Mouse (Mus musculus) intestine, embryonic 14.5 days (tissue): ENCODE measurements around the gene 4930578C19Rik. TPM values are rescaled to one million over a fixed set of nuclear protein-coding genes. Genes with fewer than 3 reads are reported as not detected.
"Not testable (repeated sequence)": the region's sequence is repeated elsewhere in the genome, so short reads cannot be mapped to it uniquely, and the experiment has no call there.

ENCODE experiments used
- ATAC-seq: fragments of 200-750 bp; cut with Nextera tagmentation; replicated peaks from 2 replicates; pipeline ENCODE4 v1.8.0; 2017; ENCODE audit warnings: low read depth, moderate number of reproducible peaks, moderate TSS enrichment, moderate library complexity; ENCODE audit not compliant: low FRiP score, low TSS enrichment
- DNase-seq: peaks from one replicate; pipeline ENCODE4 v3.0.0-alpha.2; 2018; ENCODE audit warnings: low spot score
- H3K27ac ChIP-seq: fragments of 300-500 bp; sonication (generic); 2 replicates; pipeline ENCODE4 v1.5.1; 2014; ENCODE audit warnings: low read depth, mild to moderate bottlenecking, control low read depth
- H3K27me3 ChIP-seq: fragments of 300-500 bp; sonication (generic); replicated peaks from 2 replicates; pipeline ENCODE4 v1.6.1; 2014; ENCODE audit warnings: low read length, control low read depth; ENCODE audit not compliant: control insufficient read depth, insufficient read depth
- H3K36me3 ChIP-seq: fragments of 300-500 bp; sonication (generic); 2 replicates; pipeline ENCODE4 v1.6.1; 2014; ENCODE audit warnings: low read length, control low read depth; ENCODE audit not compliant: control insufficient read depth, insufficient read depth
- H3K4me1 ChIP-seq: fragments of 300-500 bp; sonication (generic); replicated peaks from 2 replicates; pipeline ENCODE4 v1.6.1; 2014; ENCODE audit warnings: low read length, control low read depth, mixed read lengths; ENCODE audit not compliant: control insufficient read depth, insufficient read depth
- H3K4me2 ChIP-seq: fragments of 300-500 bp; sonication (generic); 2 replicates; pipeline ENCODE4 v1.6.1; 2014; ENCODE audit warnings: low read length
- H3K4me3 ChIP-seq: fragments of 300-500 bp; sonication (generic); 2 replicates; pipeline ENCODE4 v1.5.1; 2014; ENCODE audit warnings: low read depth, low read length, control low read depth, mixed read lengths
- H3K9ac ChIP-seq: fragments of 300-500 bp; sonication (generic); 2 replicates; pipeline ENCODE4 v1.6.1; 2014; ENCODE audit warnings: mild to moderate bottlenecking, low read length
- H3K9me3 ChIP-seq: fragments of 300-500 bp; sonication (generic); 2 replicates; pipeline ENCODE4 v1.6.1; 2016; ENCODE audit warnings: low read length, control low read depth; ENCODE audit not compliant: control insufficient read depth
- WGBS: fragments of 180-500 bp; shearing (Covaris S2); extraction: QIAGEN DNeasy Blood & Tissue Kit; methylation state at CpG from one replicate; pipeline ENCODE4 v1.1.7; 2014; 5-methylcytosine and 5-hydroxymethylcytosine counted together
- polyA plus RNA-seq: library from polyadenylated mRNA; unstranded; fragments of >200 nt; fragmentation: Nextera tagmentation; extraction: Ambion mirVana; gene quantifications from 2 replicates; pipeline ENCODE4 v1.2.1, GENCODE M21; 2014

The 4930578C19Rik gene
- polyA plus RNA-seq, 1 experiment from 2014 or later = 0.76 TPM

DNA sequence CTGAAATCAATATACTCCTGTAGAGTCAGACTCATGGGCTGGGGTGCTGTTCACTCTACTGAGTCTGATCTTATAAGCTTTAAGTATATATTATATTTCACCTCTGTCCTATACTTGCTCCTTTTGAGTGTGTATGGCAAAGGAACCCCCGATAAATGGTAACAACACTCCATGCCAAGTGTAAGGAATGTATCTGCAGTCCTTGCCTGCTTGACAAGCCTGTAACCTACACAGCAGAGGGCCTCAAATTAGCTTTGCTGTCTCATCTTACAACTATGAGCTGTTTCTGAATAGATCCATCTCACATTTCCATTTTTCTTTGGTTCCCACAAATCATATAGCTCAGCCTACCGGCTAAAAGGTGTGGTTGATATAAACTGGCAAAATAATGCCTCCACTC is 46.6 kb downstream of the 4930578C19Rik start:
- DNase-seq (no peak), ATAC-seq (no peak)
- H3K27me3 ChIP-seq = no peaks in the 10 kb centered on the region
- H3K27ac ChIP-seq = no peak overlapping the region
- H3K36me3 ChIP-seq = no peaks in the 10 kb centered on the region
- no peaks in the 10 kb centered on the region for H3K9me3 ChIP-seq
- no peak overlapping the region for H3K4me2 ChIP-seq
- H3K4me1 ChIP-seq = no peaks in the 10 kb centered on the region
- no peak overlapping the region for H3K9ac ChIP-seq
- WGBS = 79% methylated on average over 2 of the region's 2 CpGs
- H3K4me3 ChIP-seq = no peak overlapping the region

DNA sequence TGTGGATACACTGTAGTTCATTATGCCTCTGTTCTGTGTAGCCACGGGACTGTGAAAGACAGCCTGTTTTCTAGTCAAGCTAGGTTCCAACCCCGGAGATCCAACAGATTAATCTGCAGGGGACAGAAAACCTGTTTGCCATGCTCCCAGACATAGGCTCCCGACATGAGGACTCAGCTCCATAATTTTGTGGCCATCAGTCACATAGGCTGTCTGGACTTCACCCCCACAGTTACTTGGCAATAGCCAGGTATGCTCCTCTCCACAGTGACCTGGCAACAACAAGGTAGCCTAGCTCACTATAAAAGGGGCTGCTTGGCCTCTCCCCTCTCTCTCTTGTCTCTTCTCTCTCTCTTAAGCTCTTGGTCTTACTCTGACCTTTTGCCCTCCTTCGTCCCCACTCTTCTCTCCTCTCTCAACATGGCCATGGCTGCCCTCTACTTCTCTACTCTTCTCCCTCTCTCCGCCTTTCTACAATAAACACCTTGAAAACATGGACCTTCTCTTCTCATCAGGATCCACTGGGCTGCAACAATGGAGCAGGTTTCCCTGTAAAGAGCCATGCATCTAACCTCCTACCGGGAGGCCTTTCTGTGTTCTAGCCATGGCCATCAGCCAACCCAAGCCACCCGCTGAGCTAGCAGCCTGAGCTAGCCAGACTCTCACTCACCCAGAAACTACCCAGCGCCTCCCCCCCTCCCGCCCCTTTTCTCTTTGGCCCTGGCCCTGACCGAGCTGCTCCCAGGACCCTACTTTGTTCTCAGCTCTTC is 49.9 kb downstream of the 4930578C19Rik start:
- DNase-seq (no peak), ATAC-seq (no peak)
- H3K9ac ChIP-seq = no peak overlapping the region
- H3K27me3 ChIP-seq = no peaks in the 10 kb centered on the region
- H3K36me3 ChIP-seq = no peaks in the 10 kb centered on the region
- H3K27ac ChIP-seq = no peak overlapping the region
- H3K4me3 ChIP-seq = no peak overlapping the region
- WGBS = 90% methylated on average over 10 of the region's 10 CpGs
- no peaks in the 10 kb centered on the region for H3K9me3 ChIP-seq
- H3K4me1 ChIP-seq = no peaks in the 10 kb centered on the region
- no peak overlapping the region for H3K4me2 ChIP-seq

DNA sequence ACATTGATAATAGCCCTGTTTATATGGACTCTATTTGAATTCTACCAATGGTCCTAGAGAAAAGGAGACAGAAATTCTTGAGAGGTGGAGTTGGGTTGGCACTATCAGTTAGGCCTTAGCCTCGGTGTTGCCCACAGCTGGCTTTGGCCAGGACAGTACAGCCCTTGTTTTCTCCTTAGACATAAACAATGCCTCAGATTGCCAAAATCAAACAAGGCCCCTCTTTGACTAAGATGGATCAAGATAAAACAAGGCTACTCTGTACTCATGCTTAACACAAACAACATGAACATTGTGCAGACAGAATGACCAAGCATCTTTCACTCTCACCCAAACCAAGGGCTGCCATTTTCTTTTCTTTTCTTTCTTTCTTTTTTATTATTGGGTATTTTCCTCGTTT is 51.6 kb downstream of the 4930578C19Rik start:
- H3K9ac ChIP-seq = no peak overlapping the region
- H3K4me2 ChIP-seq = no peak overlapping the region
- 72% methylated on average over 2 of the region's 2 CpGs for WGBS
- H3K4me3 ChIP-seq = no peak overlapping the region
- no peak overlapping the region for H3K27ac ChIP-seq
- no peak for DNase-seq
- no peak for ATAC-seq
- no peaks in the 10 kb centered on the region for H3K36me3 ChIP-seq
- H3K27me3 ChIP-seq = no peaks in the 10 kb centered on the region
- no peaks in the 10 kb centered on the region for H3K4me1 ChIP-seq
- no peaks in the 10 kb centered on the region for H3K9me3 ChIP-seq

DNA sequence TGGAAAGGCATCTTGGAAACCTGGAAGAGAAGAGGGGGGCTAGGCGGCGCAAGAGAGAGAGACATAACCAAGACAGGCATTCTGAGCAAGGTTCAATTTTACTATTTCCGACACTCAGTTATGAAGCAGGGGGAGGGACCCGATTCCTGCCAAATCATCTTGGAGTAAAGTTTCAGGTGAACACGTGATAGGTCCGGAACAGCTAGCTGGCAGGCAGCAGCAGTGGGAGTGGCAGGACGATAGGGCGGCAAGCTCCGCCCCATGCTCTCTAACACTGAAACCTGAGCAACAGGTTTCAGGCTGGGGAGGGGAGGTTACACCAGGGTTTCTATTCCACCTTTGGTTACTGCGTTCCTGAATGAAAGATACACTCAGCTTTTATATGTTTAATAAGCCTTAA is 58.9 kb downstream of the 4930578C19Rik start:
- H3K27me3 ChIP-seq = no peaks in the 10 kb centered on the region
- no peak overlapping the region for H3K4me2 ChIP-seq
- no peaks in the 10 kb centered on the region for H3K4me1 ChIP-seq
- ATAC-seq (no peak), DNase-seq (no peak)
- 56% methylated on average over 10 of the region's 10 CpGs for WGBS
- no peak overlapping the region for H3K4me3 ChIP-seq
- no peaks in the 10 kb centered on the region for H3K9me3 ChIP-seq
- no peak overlapping the region for H3K9ac ChIP-seq
- H3K27ac ChIP-seq = no peak overlapping the region
- no peaks in the 10 kb centered on the region for H3K36me3 ChIP-seq

DNA sequence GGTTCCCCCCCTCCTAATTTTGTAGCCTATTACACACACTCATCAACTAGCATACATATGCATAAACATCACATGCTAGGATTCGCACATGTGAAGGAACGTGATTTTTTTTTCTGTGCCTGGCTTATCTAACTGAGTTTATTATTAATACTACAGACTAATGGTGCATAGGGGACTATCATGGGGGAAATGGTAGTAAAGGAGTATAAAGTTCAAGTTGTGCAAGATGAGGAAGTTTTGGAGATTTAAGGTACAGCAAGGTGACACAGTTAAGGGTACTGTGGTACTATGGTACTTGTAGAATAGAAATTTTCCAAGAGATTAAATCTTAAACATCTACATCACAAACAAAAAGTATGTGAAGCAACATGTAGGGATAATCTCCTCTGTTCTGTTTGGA is 64.5 kb downstream of the 4930578C19Rik start:
- Histone ChIP-seq H3K4me2 (no peak overlapping the region), H3K27ac (no peak overlapping the region), H3K9ac (no peak overlapping the region), H3K27me3 (no peaks in the 10 kb centered on the region), H3K9me3 (no peaks in the 10 kb centered on the region), H3K36me3 (no peaks in the 10 kb centered on the region), H3K4me3 (no peak overlapping the region), H3K4me1 (no peaks in the 10 kb centered on the region)
- ATAC-seq (no peak), DNase-seq (no peak)
- 92% methylated on average over 2 of the region's 2 CpGs for WGBS

DNA sequence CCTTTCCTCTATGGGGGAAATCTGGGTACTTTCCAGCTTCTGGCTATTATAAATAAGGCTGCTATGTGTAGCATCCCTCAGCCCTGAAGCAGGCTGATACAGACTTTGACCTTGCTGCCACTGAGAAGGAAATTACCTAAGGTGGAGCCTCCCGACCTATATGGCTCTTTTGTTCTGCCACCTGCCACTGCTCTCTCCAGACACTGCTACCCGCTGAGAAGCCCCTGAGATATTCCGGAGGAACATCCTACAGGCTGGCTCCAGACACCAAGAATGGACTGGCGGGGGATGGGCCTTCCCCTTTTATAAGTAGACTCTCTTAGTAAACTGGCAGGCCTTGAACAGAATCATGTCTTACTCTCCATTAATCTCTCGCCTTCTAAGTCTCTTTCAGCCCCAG is 77.0 kb downstream of the 4930578C19Rik start:
- not testable (repeated sequence) for H3K4me3 ChIP-seq, H3K4me2 ChIP-seq, H3K27ac ChIP-seq, H3K9me3 ChIP-seq, H3K9ac ChIP-seq, DNase-seq, ATAC-seq, H3K27me3 ChIP-seq, H3K4me1 ChIP-seq, H3K36me3 ChIP-seq
- WGBS = 81% methylated on average over 5 of the region's 5 CpGs
